Mouse (Mus musculus) midbrain, embryonic 16.5 days (tissue): Measurements from ENCODE around the gene Sgo2a. TPM values are rescaled to one million over a fixed set of nuclear protein-coding genes. Genes with fewer than 3 reads are reported as not detected.
"Not testable (repeated sequence)": the region's sequence is repeated elsewhere in the genome, so short reads cannot be mapped to it uniquely, and the experiment has no call there.

Experiments used
- ATAC-seq: fragments of 200-750 bp; cut with Nextera tagmentation; 2 replicates; pipeline ENCODE4 v1.8.0; 2017; ENCODE audit warnings: moderate TSS enrichment
- H3K27ac ChIP-seq: fragments of 300-500 bp; sonication (generic); 2 replicates; pipeline ENCODE4 v1.5.1; 2014; ENCODE audit warnings: mild to moderate bottlenecking, low read length, mixed read lengths
- H3K27me3 ChIP-seq: fragments of 300-500 bp; sonication (generic); 2 replicates; pipeline ENCODE4 v1.6.1; 2014; ENCODE audit warnings: low read depth, low read length, mixed read lengths; ENCODE audit not compliant: control insufficient read depth, insufficient read depth
- H3K36me3 ChIP-seq: fragments of 300-500 bp; sonication (generic); 2 replicates; pipeline ENCODE4 v1.6.1; 2014; ENCODE audit warnings: mild to moderate bottlenecking, low read length, moderate library complexity, mixed read lengths; ENCODE audit not compliant: control insufficient read depth, insufficient read depth
- H3K4me1 ChIP-seq: fragments of 300-500 bp; sonication (generic); 2 replicates; pipeline ENCODE4 v1.6.1; 2014; ENCODE audit warnings: mild to moderate bottlenecking, low read length, mixed read lengths; ENCODE audit not compliant: control insufficient read depth, insufficient read depth
- H3K4me2 ChIP-seq: fragments of 300-500 bp; sonication (generic); 2 replicates; pipeline ENCODE4 v1.6.1; 2014; ENCODE audit warnings: mild to moderate bottlenecking, low read length, mixed read lengths
- H3K4me3 ChIP-seq: fragments of 300-500 bp; sonication (generic); 2 replicates; pipeline ENCODE4 v1.5.1; 2014; ENCODE audit warnings: low read depth, mild to moderate bottlenecking, low read length, moderate library complexity, mixed read lengths
- H3K9ac ChIP-seq: fragments of 300-500 bp; sonication (generic); 2 replicates; pipeline ENCODE4 v1.6.1; 2014; ENCODE audit warnings: low read depth, low read length, mixed read lengths
- H3K9me3 ChIP-seq: fragments of 300-500 bp; sonication (generic); replicated peaks from 2 replicates; pipeline ENCODE4 v1.6.1; 2014; ENCODE audit warnings: mild to moderate bottlenecking, low read length, mixed read lengths; ENCODE audit not compliant: control insufficient read depth, poor library complexity, severe bottlenecking
- WGBS: fragments of 180-500 bp; shearing (Covaris S2); extraction: QIAGEN DNeasy Blood & Tissue Kit; methylation state at CpG from one replicate; pipeline ENCODE4 v1.1.7; 2014; 5-methylcytosine and 5-hydroxymethylcytosine counted together
- polyA plus RNA-seq: library from polyadenylated mRNA; unstranded; fragments of >200 nt; fragmentation: Nextera tagmentation; extraction: Ambion mirVana; gene quantifications from 2 replicates; pipeline ENCODE4 v1.2.1, GENCODE M21; 2015

The Sgo2a gene
- polyA plus RNA-seq, 1 experiment from 2014 or later: 2.0 TPM

DNA sequence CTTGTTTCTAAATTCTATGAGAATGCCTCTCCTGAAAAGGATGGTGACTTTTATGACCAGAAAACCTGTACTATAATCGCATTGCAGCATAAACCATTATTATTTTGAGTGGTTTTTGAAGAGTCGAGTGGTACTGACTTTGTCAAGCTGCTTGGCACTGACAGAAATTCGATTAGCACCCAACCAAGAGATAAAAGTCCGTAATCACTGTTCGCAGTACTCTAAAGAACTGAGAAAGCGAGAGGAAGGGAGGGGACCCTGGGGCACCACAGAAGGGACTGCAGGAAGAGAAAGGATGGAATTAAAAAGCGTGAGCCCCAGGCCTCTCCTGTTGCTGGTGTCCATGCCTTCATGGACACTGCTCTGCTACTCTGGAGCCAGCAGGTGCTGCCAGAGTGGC is 31.9 kb downstream of the Sgo2a start:
- WGBS: 71% methylated on average over 7 of the region's 7 CpGs
- Histone ChIP-seq H3K9ac (no peak overlapping the region), H3K4me1 (0 out of 2 replicates have a peak, but pooled peaks cover 2% of the 10 kb centered on the region), H3K4me2 (no peak overlapping the region), H3K27me3 (no peaks in the 10 kb centered on the region), H3K36me3 (no peaks in the 10 kb centered on the region), H3K27ac (no peak overlapping the region), H3K9me3 (no peaks in the 10 kb centered on the region), H3K4me3 (no peak overlapping the region)
- no peak for ATAC-seq

GRCm38 (mm10) chr1:58029636-58030117 is 33.9 kb downstream of the Sgo2a start, which contains the start of gene Aox1:
Gene Aox1 (plus strand): TSS chr1:58029931.
- no peak within 1 kb of the TSS for H3K27ac ChIP-seq
- no peaks in the 10 kb centered on the region for H3K9me3 ChIP-seq
- WGBS: 19% methylated on average over 12 of the region's 12 CpGs

GRCm38 (mm10) chr1:58030156-58030871 is 34.5 kb downstream of the Sgo2a start:
- Histone ChIP-seq H3K4me2 (peak overlapping the region; percentile 24; the same call in 1 of the 2 replicates), H3K27me3 (no peaks in the 10 kb centered on the region), H3K9ac (no peak overlapping the region), H3K36me3 (no peaks in the 10 kb centered on the region), H3K27ac (no peak overlapping the region), H3K4me1 (0 out of 2 replicates have a peak, but pooled peaks cover 2% of the 10 kb centered on the region), H3K4me3 (no peak overlapping the region; the same call in 1 of the 2 replicates), H3K9me3 (no peaks in the 10 kb centered on the region)
- ATAC-seq: peak; percentile 75
- WGBS: 36% methylated on average over 13 of the region's 13 CpGs

More at GRCm38 (mm10) chr1:58029636-58030117, 33.9 kb downstream of the Sgo2a start, which contains the start of gene Aox1:
- Histone ChIP-seq H3K36me3 (no peaks in the 10 kb centered on the region), H3K4me1 (0 out of 2 replicates have a peak, but pooled peaks cover 2% of the 10 kb centered on the region), H3K9ac (no peak within 1 kb of the TSS), H3K27me3 (no peaks in the 10 kb centered on the region), H3K4me2 (peak within 1 kb of the TSS; percentile 24; the same call in 1 of the 2 replicates), H3K4me3 (peak within 1 kb of the TSS; percentile 2; the same call in 1 of the 2 replicates)
- peak; percentile 57 for ATAC-seq

- 64% methylated on average over 10 of the region's 10 CpGs for WGBS
- H3K4me3 ChIP-seq: no peak overlapping the region
- no peak overlapping the region for H3K27ac ChIP-seq
- H3K4me1 ChIP-seq: 0 out of 2 replicates have a peak, but pooled peaks cover 2% of the 10 kb centered on the region
- no peak overlapping the region for H3K9ac ChIP-seq
- no peaks in the 10 kb centered on the region for H3K36me3 ChIP-seq
- H3K27me3 ChIP-seq: no peaks in the 10 kb centered on the region
- no peak overlapping the region for H3K4me2 ChIP-seq
- no peaks in the 10 kb centered on the region for H3K9me3 ChIP-seq
- ATAC-seq: peak; percentile 67; the same call in 1 of the 2 replicates
These were observed 35.5 kb downstream of the Sgo2a start for GRCm38 (mm10) chr1:58031160-58031769.

GRCm38 (mm10) chr1:58037306-58037705 is 41.5 kb downstream of the Sgo2a start:
- not testable (repeated sequence) for H3K4me3 ChIP-seq, H3K36me3 ChIP-seq, H3K4me2 ChIP-seq, H3K9me3 ChIP-seq, H3K27me3 ChIP-seq, H3K27ac ChIP-seq, ATAC-seq, H3K4me1 ChIP-seq, H3K9ac ChIP-seq
- 96% methylated on average over 9 of the region's 9 CpGs for WGBS

GRCm38 (mm10) chr1:58045076-58045475 is 49.3 kb downstream of the Sgo2a start:
- H3K4me3 ChIP-seq: no peak overlapping the region
- H3K4me2 ChIP-seq: no peak overlapping the region
- H3K36me3 ChIP-seq: no peaks in the 10 kb centered on the region
- H3K4me1 ChIP-seq: no peaks in the 10 kb centered on the region; the same call in 1 of the 2 replicates
- no peaks in the 10 kb centered on the region for H3K27me3 ChIP-seq
- 73% methylated on average over 3 of the region's 3 CpGs for WGBS
- no peak overlapping the region for H3K27ac ChIP-seq
- no peak for ATAC-seq
- H3K9me3 ChIP-seq: no peaks in the 10 kb centered on the region
- no peak overlapping the region for H3K9ac ChIP-seq

GRCm38 (mm10) chr1:58045546-58045945 is 49.8 kb downstream of the Sgo2a start:
- H3K36me3 ChIP-seq: no peaks in the 10 kb centered on the region
- WGBS: 65% methylated on average over 5 of the region's 5 CpGs
- ATAC-seq: no peak

GRCm38 (mm10) chr1:58046721-58047290 is 51.0 kb downstream of the Sgo2a start:
- Histone ChIP-seq H3K9ac (no peak overlapping the region), H3K27ac (no peak overlapping the region), H3K36me3 (no peaks in the 10 kb centered on the region), H3K4me2 (no peak overlapping the region), H3K9me3 (no peaks in the 10 kb centered on the region), H3K27me3 (no peaks in the 10 kb centered on the region), H3K4me3 (no peak overlapping the region), H3K4me1 (no peaks in the 10 kb centered on the region; the same call in 1 of the 2 replicates)
- 27% methylated on average over 3 of the region's 3 CpGs for WGBS
- ATAC-seq: peak; percentile 61

More at GRCm38 (mm10) chr1:58045546-58045945, 49.8 kb downstream of the Sgo2a start:
- H3K4me2 ChIP-seq: no peak overlapping the region
- H3K4me3 ChIP-seq: no peak overlapping the region
- no peaks in the 10 kb centered on the region for H3K9me3 ChIP-seq
- no peaks in the 10 kb centered on the region for H3K27me3 ChIP-seq
- no peak overlapping the region for H3K27ac ChIP-seq
- no peaks in the 10 kb centered on the region; the same call in 1 of the 2 replicates for H3K4me1 ChIP-seq
- no peak overlapping the region for H3K9ac ChIP-seq
